Mouse (Mus musculus): Measurements from ENCODE around the gene Mlycd.

- TF ChIP-seq CTCF (IDR thresholded peaks at IDR 0.05; ENCODE audit: borderline replicate concordance, extremely low read depth, insufficient read depth, insufficient read length) (no peak), POLR2A (IDR thresholded peaks at IDR 0.05; ENCODE audit: borderline replicate concordance, extremely low read depth, insufficient read depth, insufficient read length, poor library complexity, severe bottlenecking) (no peak)
Measured at GRCm38 (mm10) chr8:119437506-119437905, 42.8 kb downstream of the Mlycd start.

Measured in brain, embryonic 14.5 days (tissue).